Mouse (Mus musculus) heart, embryonic 11.5 days (tissue): ENCODE data around the gene Fam160a1. TPM values are rescaled to one million over a fixed set of nuclear protein-coding genes. Genes with fewer than 3 reads are reported as not detected.

Source experiments
- ATAC-seq: fragments of 200-750 bp; cut with Nextera tagmentation; replicated peaks from 2 replicates; pipeline ENCODE4 v1.8.0; 2017; ENCODE audit warnings: moderate library complexity; ENCODE audit not compliant: insufficient number of reproducible peaks, low FRiP score, low TSS enrichment
- H3K27ac ChIP-seq: fragments of 300-500 bp; sonication (generic); 2 replicates; pipeline ENCODE4 v1.5.1; 2014; ENCODE audit warnings: mild to moderate bottlenecking, low read depth, low read length
- H3K27me3 ChIP-seq: fragments of 300-500 bp; sonication (generic); 2 replicates; pipeline ENCODE4 v1.6.1; 2014; ENCODE audit warnings: mild to moderate bottlenecking, low read length, mixed read lengths; ENCODE audit not compliant: control insufficient read depth, insufficient read depth
- H3K36me3 ChIP-seq: fragments of 300-500 bp; sonication (generic); 2 replicates; pipeline ENCODE4 v1.6.1; 2014; ENCODE audit warnings: mild to moderate bottlenecking, low read length, moderate library complexity, mixed read lengths; ENCODE audit not compliant: control insufficient read depth, insufficient read depth
- H3K4me1 ChIP-seq: fragments of 300-500 bp; sonication (generic); 2 replicates; pipeline ENCODE4 v1.6.1; 2014; ENCODE audit warnings: low read length; ENCODE audit not compliant: control insufficient read depth, insufficient read depth
- H3K4me2 ChIP-seq: fragments of 300-500 bp; sonication (generic); 2 replicates; pipeline ENCODE4 v1.6.1; 2014; ENCODE audit warnings: mild to moderate bottlenecking, moderate library complexity
- H3K4me3 ChIP-seq: fragments of 300-500 bp; sonication (generic); 2 replicates; pipeline ENCODE4 v1.5.1; 2014; ENCODE audit warnings: low read depth, low read length
- H3K9ac ChIP-seq: fragments of 300-500 bp; sonication (generic); 2 replicates; pipeline ENCODE4 v1.6.1; 2014; ENCODE audit warnings: mild to moderate bottlenecking, low read depth, low read length, moderate library complexity
- H3K9me3 ChIP-seq: fragments of 300-500 bp; sonication (generic); replicated peaks from 2 replicates; pipeline ENCODE4 v1.6.1; 2016; ENCODE audit warnings: low read length; ENCODE audit not compliant: control insufficient read depth
- WGBS: fragments of 180-500 bp; shearing (Covaris S2); extraction: QIAGEN DNeasy Blood & Tissue Kit; methylation state at CpG from one replicate; pipeline ENCODE4 v1.1.7; 2014; ENCODE audit not compliant: insufficient replicate concordance; 5-methylcytosine and 5-hydroxymethylcytosine counted together
- polyA plus RNA-seq: library from polyadenylated mRNA; unstranded; fragments of >200 nt; fragmentation: Nextera tagmentation; extraction: Ambion mirVana; gene quantifications from 2 replicates; pipeline ENCODE4 v1.2.1, GENCODE M21; 2014

The Fam160a1 gene
- polyA plus RNA-seq, 1 experiment from 2014 or later, result 2.7 TPM

DNA sequence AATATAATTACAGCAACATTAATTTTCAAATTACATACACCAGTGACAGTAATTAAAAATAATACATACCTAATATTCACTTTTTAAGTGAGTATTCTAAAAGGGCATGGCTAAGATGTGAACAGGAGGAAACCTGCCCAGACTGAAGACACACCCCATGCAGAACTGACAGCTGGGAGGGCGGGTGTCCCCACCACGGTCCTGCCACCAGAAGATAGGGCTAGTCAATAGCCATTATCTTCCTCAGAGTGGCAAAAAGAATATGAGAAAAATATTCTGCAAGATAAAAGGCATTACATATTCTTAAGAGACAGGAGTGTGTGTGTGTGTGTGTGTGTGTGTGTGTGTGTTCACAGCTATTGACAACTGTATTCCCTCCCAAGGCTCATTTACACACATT lies 92.0 kb downstream of the Fam160a1 start:
- Histone ChIP-seq H3K36me3 (no peaks in the 10 kb centered on the region), H3K4me3 (no peak overlapping the region), H3K9ac (no peak overlapping the region), H3K4me1 (no peaks in the 10 kb centered on the region), H3K9me3 (no peaks in the 10 kb centered on the region), H3K27me3 (no peaks in the 10 kb centered on the region), H3K27ac (no peak overlapping the region; the same call in 1 of the 2 replicates), H3K4me2 (no peak overlapping the region)
- 60% methylated on average over 2 of the region's 2 CpGs for WGBS
- peak; percentile 85 for ATAC-seq

DNA sequence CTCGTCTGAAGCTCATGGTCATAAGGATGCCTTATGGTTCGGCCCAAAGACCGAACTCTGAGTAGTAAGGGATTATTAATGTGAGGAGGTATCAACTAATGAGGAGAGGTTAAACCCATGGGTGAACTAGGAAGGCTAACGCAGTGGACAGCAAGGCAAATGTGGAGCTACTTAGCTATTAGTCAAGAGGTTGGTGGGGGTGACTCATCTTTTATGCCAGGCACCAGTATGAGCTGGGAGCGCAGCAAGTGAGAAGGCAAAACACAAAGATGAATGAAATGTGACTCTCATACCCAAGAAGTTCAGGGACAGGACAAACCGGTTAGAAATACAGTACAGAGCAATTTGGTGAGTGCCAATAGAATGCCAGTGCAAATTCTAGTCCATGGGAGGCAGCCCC lies 94.5 kb downstream of the Fam160a1 start:
- Histone ChIP-seq H3K27ac (no peak overlapping the region), H3K4me1 (no peaks in the 10 kb centered on the region), H3K36me3 (no peaks in the 10 kb centered on the region), H3K9ac (no peak overlapping the region), H3K27me3 (no peaks in the 10 kb centered on the region), H3K4me3 (no peak overlapping the region), H3K4me2 (no peak overlapping the region), H3K9me3 (no peaks in the 10 kb centered on the region)
- ATAC-seq, result no peak
- WGBS, result 87% methylated on average over 6 of the region's 6 CpGs

GRCm38 (mm10) chr3:85715764-85716297 lies 101.3 kb downstream of the Fam160a1 start:
- Histone ChIP-seq H3K9ac (no peak overlapping the region), H3K4me1 (0 out of 2 replicates have a peak, but pooled peaks cover 2% of the 10 kb centered on the region), H3K4me3 (no peak overlapping the region), H3K27me3 (no peaks in the 10 kb centered on the region), H3K27ac (no peak overlapping the region), H3K4me2 (no peak overlapping the region), H3K36me3 (no peaks in the 10 kb centered on the region), H3K9me3 (no peaks in the 10 kb centered on the region)
- no peak for ATAC-seq
- 64% methylated on average over 4 of the region's 4 CpGs for WGBS

- Histone ChIP-seq H3K9me3 (no peaks in the 10 kb centered on the region), H3K27ac (no peak overlapping the region), H3K9ac (no peak overlapping the region), H3K27me3 (no peaks in the 10 kb centered on the region), H3K4me1 (0 out of 2 replicates have a peak, but pooled peaks cover 3% of the 10 kb centered on the region), H3K4me2 (no peak overlapping the region), H3K4me3 (no peak overlapping the region), H3K36me3 (no peaks in the 10 kb centered on the region)
- no peak for ATAC-seq
- WGBS, result 76% methylated on average over 7 of the region's 7 CpGs
Measured at GRCm38 (mm10) chr3:85713936-85714709, 103.0 kb downstream of the Fam160a1 start.

GRCm38 (mm10) chr3:85710695-85711094 lies 106.4 kb downstream of the Fam160a1 start:
- H3K4me3 ChIP-seq, result no peak overlapping the region
- 0 out of 2 replicates have a peak, but pooled peaks cover 3% of the 10 kb centered on the region for H3K4me1 ChIP-seq
- H3K9ac ChIP-seq, result no peak overlapping the region
- no peaks in the 10 kb centered on the region for H3K27me3 ChIP-seq
- no peaks in the 10 kb centered on the region for H3K36me3 ChIP-seq
- H3K4me2 ChIP-seq, result no peak overlapping the region
- no peak for ATAC-seq
- H3K9me3 ChIP-seq, result no peaks in the 10 kb centered on the region
- no peak overlapping the region for H3K27ac ChIP-seq
- WGBS, result 27% methylated on average over 8 of the region's 8 CpGs

GRCm38 (mm10) chr3:85707421-85707820 lies 109.7 kb downstream of the Fam160a1 start:
- WGBS, result 41% methylated on average over 7 of the region's 7 CpGs
- Histone ChIP-seq H3K4me1 (peaks cover 12% of the 10 kb centered on the region), H3K27ac (no peak overlapping the region), H3K9me3 (no peaks in the 10 kb centered on the region), H3K4me3 (no peak overlapping the region), H3K9ac (no peak overlapping the region), H3K4me2 (no peak overlapping the region), H3K27me3 (no peaks in the 10 kb centered on the region), H3K36me3 (no peaks in the 10 kb centered on the region)
- ATAC-seq, result no peak

- Histone ChIP-seq H3K27me3 (no peaks in the 10 kb centered on the region), H3K4me2 (no peak overlapping the region), H3K9me3 (no peaks in the 10 kb centered on the region), H3K27ac (peak overlapping the region; percentile 4), H3K9ac (no peak overlapping the region), H3K36me3 (no peaks in the 10 kb centered on the region), H3K4me3 (no peak overlapping the region), H3K4me1 (peaks cover 9% of the 10 kb centered on the region)
- ATAC-seq, result no peak
- 49% methylated on average over 6 of the region's 6 CpGs for WGBS
Measured at GRCm38 (mm10) chr3:85703141-85703882, 113.8 kb downstream of the Fam160a1 start.

DNA sequence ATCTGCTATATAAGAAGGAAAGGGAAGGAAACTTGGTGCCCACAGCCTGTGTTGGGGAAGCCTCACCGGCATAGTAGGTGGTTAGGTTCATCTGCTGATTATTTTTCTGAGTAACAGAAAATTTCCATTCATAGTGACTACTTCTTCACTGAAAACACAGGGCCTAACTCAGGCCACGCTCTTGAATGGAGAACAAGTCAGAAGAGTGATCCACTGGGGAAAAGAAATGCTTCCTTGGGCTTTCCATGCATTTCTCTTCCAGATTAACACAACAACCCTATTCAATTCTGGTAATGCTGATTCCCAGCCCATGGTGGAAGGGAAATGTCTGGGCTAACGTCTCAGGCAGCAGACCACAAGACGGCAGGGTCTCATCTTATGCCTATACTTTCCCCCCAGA lies 118.6 kb downstream of the Fam160a1 start:
- no peak overlapping the region for H3K27ac ChIP-seq
- WGBS, result 82% methylated on average over 4 of the region's 4 CpGs

More for the DNA sequence above, 118.6 kb downstream of the Fam160a1 start:
- no peaks in the 10 kb centered on the region for H3K36me3 ChIP-seq
- H3K4me3 ChIP-seq, result no peak overlapping the region
- H3K4me2 ChIP-seq, result no peak overlapping the region
- H3K9me3 ChIP-seq, result no peaks in the 10 kb centered on the region
- no peak for ATAC-seq
- H3K9ac ChIP-seq, result no peak overlapping the region
- no peaks in the 10 kb centered on the region for H3K27me3 ChIP-seq
- H3K4me1 ChIP-seq, result peaks cover 9% of the 10 kb centered on the region
